17 mouse cellular contexts compared by ENCODE assay signal in the genomic region with DNA sequence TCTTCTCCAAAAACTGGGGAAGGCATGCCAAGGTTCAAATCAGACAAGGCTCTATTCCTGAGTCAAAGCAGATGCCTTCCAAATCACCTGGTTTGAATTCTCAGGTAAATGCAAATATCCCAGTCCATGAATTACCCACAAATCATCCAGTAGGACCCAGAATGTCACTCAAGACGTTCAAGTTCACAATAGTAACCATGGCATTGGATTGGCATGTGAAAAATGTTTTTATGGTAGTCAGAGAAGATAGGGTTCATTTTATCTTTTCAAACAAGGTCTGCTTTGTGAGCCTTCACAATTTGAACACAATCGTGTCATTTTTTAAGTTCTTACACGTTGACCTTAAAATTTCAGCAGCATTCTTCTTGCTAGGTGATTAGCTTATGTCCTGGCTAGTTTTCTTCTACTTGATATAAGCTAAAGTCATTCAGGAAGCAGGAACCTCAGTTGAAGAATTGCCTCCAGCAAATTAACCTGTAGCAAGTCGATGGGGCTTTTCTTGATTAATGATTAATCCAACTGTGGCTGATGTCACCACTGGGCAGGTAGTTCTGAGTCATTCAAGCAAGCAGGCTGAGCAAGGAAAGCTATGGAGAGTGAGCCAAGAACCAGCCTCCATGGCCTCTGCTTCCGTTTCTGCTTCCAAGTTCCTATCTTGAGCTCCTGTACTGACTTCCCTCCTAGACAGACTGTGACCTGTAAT.
A peak's percentile ranks its signal among the peaks of the same experiment; 100 is the strongest.
DNase-seq lines count a peak whose midpoint lies in the region; ATAC-seq and TF ChIP-seq lines count a peak whose summit lies in the region.
"Had no signal": no experiment of that assay in that cellular context is flagged by ENCODE, and none has a peak within 500 bp of the region (broad histone marks: within the 10 kb centered on the region; RNA-seq: fewer than 3 reads in every experiment).

No protein-coding gene starts in this region.

- H3K9ac ChIP-seq in lung, embryonic 16.5 days (ENCODE audit: low read length) = no peak overlapping the region
- H3K9ac ChIP-seq in intestine, postnatal 0 days (ENCODE audit: low read depth, low read length) = no peak overlapping the region
- no peak overlapping the region for H3K9ac ChIP-seq in kidney, postnatal 0 days (ENCODE audit: low read depth, low read length)
- H3K9ac ChIP-seq in stomach, embryonic 16.5 days (ENCODE audit: low read length) = no peak overlapping the region
- H3K9ac ChIP-seq: embryonic facial prominence, embryonic 13.5 days; liver, embryonic 14.5 days; neural tube, embryonic 12.5 days had no signal

- no peak for DNase-seq in lung, postnatal 10 days
- peak; percentile 60 for DNase-seq in kidney, postnatal 0 days (ENCODE audit: low spot score)
- DNase-seq in retina, postnatal 1 day = no peak
- DNase-seq in layer of hippocampus, postnatal 36 days = no peak
- DNase-seq in cerebellum, adult 9-10 months = no peak
- DNase-seq: cerebellum, adult 11-12 months; gastrocnemius, postnatal 36 days; heart, postnatal 14 days; right cerebral cortex, postnatal 4 days had no signal

- H3K4me2 ChIP-seq in lung, embryonic 16.5 days (ENCODE audit: low read depth, low read length) = no peak overlapping the region
- no peak overlapping the region for H3K4me2 ChIP-seq in intestine, postnatal 0 days (replicated peaks; ENCODE audit: low read depth)
- H3K4me2 ChIP-seq in kidney, postnatal 0 days (ENCODE audit: low read length) = no peak overlapping the region
- no peak overlapping the region for H3K4me2 ChIP-seq in stomach, embryonic 16.5 days (ENCODE audit: low read depth, low read length)
- H3K4me2 ChIP-seq: embryonic facial prominence, embryonic 13.5 days; neural tube, embryonic 12.5 days had no signal

- H3K4me3 ChIP-seq in lung, embryonic 16.5 days (ENCODE audit: low read length) = no peak overlapping the region
- H3K4me3 ChIP-seq in intestine, postnatal 0 days (ENCODE audit: low read depth, low read length) = no peak overlapping the region
- H3K4me3 ChIP-seq in kidney, postnatal 0 days (replicated peaks; ENCODE audit: low read depth, low read length) = no peak overlapping the region
- H3K4me3 ChIP-seq in stomach, embryonic 16.5 days (replicated peaks; ENCODE audit: low read length) = no peak overlapping the region
- H3K4me3 ChIP-seq: embryonic facial prominence, embryonic 13.5 days; heart, embryonic 10.5 days; neural tube, embryonic 12.5 days had no signal

- TF ChIP-seq CTCF in intestine, postnatal 0 days (IDR thresholded peaks at IDR 0.05; ENCODE audit: low read depth) = no peak
- TF ChIP-seq CTCF in kidney, postnatal 0 days (IDR thresholded peaks at IDR 0.05; ENCODE audit: low read depth) = no peak

- H3K4me1 ChIP-seq in lung, embryonic 16.5 days (replicated peaks; ENCODE audit: control insufficient read depth, insufficient read depth, low read length) = peaks cover 8% of the 10 kb centered on the region
- H3K4me1 ChIP-seq in intestine, postnatal 0 days (replicated peaks; ENCODE audit: control insufficient read depth, insufficient read depth, low read length) = 0 out of 2 replicates have a peak, but pooled peaks cover 7% of the 10 kb centered on the region
- H3K4me1 ChIP-seq in kidney, postnatal 0 days (replicated peaks; ENCODE audit: insufficient read depth, low read length) = no peaks in the 10 kb centered on the region
- no peaks in the 10 kb centered on the region; the same call in 1 of the 2 replicates for H3K4me1 ChIP-seq in stomach, embryonic 16.5 days (ENCODE audit: control insufficient read depth, insufficient read depth, low read length)

- H3K9me3 ChIP-seq in lung, embryonic 16.5 days (ENCODE audit: control insufficient read depth, low read length) = no peaks in the 10 kb centered on the region
- H3K9me3 ChIP-seq in intestine, postnatal 0 days (ENCODE audit: control insufficient read depth) = no peaks in the 10 kb centered on the region
- no peaks in the 10 kb centered on the region for H3K9me3 ChIP-seq in kidney, postnatal 0 days (replicated peaks; ENCODE audit: low read length)
- H3K9me3 ChIP-seq in stomach, embryonic 16.5 days (replicated peaks; ENCODE audit: control insufficient read depth, low read length) = no peaks in the 10 kb centered on the region
- H3K9me3 ChIP-seq: embryonic facial prominence, embryonic 13.5 days; heart, embryonic 10.5 days; neural tube, embryonic 12.5 days had no signal

- H3K27me3 ChIP-seq in lung, embryonic 16.5 days (ENCODE audit: control insufficient read depth, insufficient read depth, low read depth, low read length) = no peaks in the 10 kb centered on the region
- H3K27me3 ChIP-seq in intestine, postnatal 0 days (replicated peaks; ENCODE audit: control insufficient read depth, insufficient read depth, low read length) = no peaks in the 10 kb centered on the region
- no peaks in the 10 kb centered on the region for H3K27me3 ChIP-seq in kidney, postnatal 0 days (ENCODE audit: insufficient read depth, low read length)
- no peaks in the 10 kb centered on the region for H3K27me3 ChIP-seq in stomach, embryonic 16.5 days (ENCODE audit: control insufficient read depth, insufficient read depth, low read length)
- H3K27me3 ChIP-seq: embryonic facial prominence, embryonic 13.5 days; neural tube, embryonic 12.5 days had no signal

- 41% methylated on average over 5 of the region's 5 CpGs for WGBS in lung, embryonic 16.5 days
- WGBS in intestine, postnatal 0 days = 24% methylated on average over 5 of the region's 5 CpGs
- 43% methylated on average over 5 of the region's 5 CpGs for WGBS in kidney, postnatal 0 days
- 38% methylated on average over 5 of the region's 5 CpGs for WGBS in stomach, embryonic 16.5 days

- no peaks in the 10 kb centered on the region for H3K36me3 ChIP-seq in lung, embryonic 16.5 days (ENCODE audit: control insufficient read depth, insufficient read depth, low read length)
- no peaks in the 10 kb centered on the region for H3K36me3 ChIP-seq in intestine, postnatal 0 days (ENCODE audit: control insufficient read depth, insufficient read depth)
- H3K36me3 ChIP-seq in kidney, postnatal 0 days (ENCODE audit: insufficient read depth, low read length) = no peaks in the 10 kb centered on the region
- no peaks in the 10 kb centered on the region for H3K36me3 ChIP-seq in stomach, embryonic 16.5 days (ENCODE audit: control insufficient read depth, insufficient read depth, low read length)
- H3K36me3 ChIP-seq: embryonic facial prominence, embryonic 13.5 days; heart, embryonic 10.5 days; neural tube, embryonic 12.5 days had no signal

- ATAC-seq in lung, embryonic 16.5 days (ENCODE audit: low read depth) = peak; percentile 78
- ATAC-seq in intestine, postnatal 0 days = peak; percentile 96
- ATAC-seq in kidney, postnatal 0 days (replicated peaks; ENCODE audit: low FRiP score, low read depth) = peak; percentile 89
- ATAC-seq in stomach, embryonic 16.5 days (ENCODE audit: insufficient read depth, low FRiP score) = peak; percentile 88
- ATAC-seq: hindbrain, embryonic 16.5 days had no signal

- H3K27ac ChIP-seq in lung, embryonic 16.5 days (ENCODE audit: low read length) = peak overlapping the region; percentile 69
- H3K27ac ChIP-seq in intestine, postnatal 0 days (ENCODE audit: low read depth, low read length) = peak overlapping the region; percentile 50
- H3K27ac ChIP-seq in kidney, postnatal 0 days = peak overlapping the region; percentile 48; the same call in 1 of the 2 replicates
- H3K27ac ChIP-seq in stomach, embryonic 16.5 days (ENCODE audit: low read length) = no peak overlapping the region
- H3K27ac ChIP-seq: embryonic facial prominence, embryonic 13.5 days; heart, embryonic 10.5 days; liver, embryonic 14.5 days; neural tube, embryonic 12.5 days had no signal
